Mouse (Mus musculus): ENCODE results near the gene Tmem198.

Gene Tmem198

DNA sequence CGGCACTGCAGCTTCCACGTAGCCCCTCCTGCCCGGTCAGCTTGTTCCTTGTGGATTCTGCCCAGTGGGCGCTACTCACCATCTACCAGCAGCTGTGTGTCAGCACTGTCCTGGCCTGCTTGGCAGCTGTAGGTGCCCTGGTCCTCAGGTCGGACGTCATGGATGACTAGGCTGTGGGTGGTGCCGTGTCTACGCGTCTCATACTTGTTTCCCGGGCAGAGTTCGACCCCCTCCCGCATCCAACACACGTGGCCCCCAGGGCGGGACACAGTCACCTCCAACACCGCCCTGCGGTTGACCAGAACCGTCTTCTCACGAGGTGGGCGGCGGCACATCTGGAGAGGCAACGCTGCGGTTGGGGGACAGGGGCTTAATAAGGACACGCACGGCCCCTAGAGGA, 7.2 kb downstream of the Tmem198 start:
- CTCF ChIA-PET: interaction anchor here (0.6 kb wide), 1 partner anchor 35 kb away, joined by 3 read pairs; no protein-coding TSS in a partner anchor

DNA sequence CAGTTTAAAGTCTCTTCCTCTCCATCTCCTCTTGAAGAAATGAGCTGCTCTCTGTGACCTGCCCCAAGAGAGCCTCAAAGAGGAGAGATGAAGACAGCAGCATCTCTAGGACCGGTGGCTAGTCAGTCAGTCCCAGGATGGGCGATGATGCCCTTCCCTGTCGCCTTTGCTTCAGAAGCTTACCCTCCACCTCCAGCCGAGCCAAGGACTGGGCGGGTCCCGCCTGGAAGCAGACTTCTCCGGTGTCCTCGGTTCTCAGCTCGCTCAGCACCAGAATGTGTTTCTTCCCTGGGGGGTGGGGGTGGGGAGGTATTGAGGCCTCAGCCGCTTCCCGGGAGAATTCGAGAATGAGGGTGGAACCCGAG, 7.7 kb downstream of the Tmem198 start:
- CTCF ChIA-PET: interaction anchor here (0.6 kb wide), 1 partner anchor 35 kb away, joined by 3 read pairs; no protein-coding TSS in a partner anchor

DNA sequence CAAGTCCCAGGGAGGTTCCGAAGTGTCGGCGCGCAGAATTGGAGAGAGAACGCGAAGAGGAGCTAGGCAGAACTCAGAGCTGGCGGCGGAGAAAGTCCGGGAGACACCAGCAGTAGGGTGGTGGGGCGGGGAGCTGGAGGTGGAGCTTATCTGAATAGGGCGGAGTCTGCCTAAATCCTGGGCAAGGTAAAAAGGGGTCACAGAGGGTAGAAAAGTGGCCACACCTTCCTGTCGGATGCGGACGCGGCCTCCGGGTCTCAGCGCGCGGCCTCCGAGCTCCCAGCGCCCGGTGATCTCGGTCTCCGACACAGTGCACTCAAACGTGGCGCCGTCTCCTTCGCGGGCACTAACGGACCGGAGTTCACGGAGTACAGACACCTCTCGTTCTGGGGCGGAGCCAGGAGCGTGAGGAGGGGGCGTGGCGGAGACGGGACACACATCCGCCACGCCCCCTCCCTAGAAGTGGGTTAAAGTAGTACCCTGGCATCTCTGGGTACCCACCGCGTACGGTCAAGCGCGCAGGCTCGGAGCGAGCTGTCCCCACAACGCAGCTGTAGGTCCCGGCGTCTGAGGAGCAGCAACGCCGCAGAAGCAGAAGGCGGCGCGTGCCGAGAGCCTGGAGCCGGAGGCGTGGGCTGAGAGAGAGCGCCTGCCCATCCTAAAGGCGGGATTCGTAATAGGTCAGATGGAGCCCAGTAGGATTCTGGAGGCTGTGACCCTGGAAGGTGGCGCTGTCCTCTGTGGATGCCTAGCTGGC, 8.3 kb downstream of the Tmem198 start:
- CTCF ChIA-PET: interaction anchor here (0.6 kb wide), 1 partner anchor 34 kb away, joined by 3 read pairs; no protein-coding TSS in a partner anchor

DNA sequence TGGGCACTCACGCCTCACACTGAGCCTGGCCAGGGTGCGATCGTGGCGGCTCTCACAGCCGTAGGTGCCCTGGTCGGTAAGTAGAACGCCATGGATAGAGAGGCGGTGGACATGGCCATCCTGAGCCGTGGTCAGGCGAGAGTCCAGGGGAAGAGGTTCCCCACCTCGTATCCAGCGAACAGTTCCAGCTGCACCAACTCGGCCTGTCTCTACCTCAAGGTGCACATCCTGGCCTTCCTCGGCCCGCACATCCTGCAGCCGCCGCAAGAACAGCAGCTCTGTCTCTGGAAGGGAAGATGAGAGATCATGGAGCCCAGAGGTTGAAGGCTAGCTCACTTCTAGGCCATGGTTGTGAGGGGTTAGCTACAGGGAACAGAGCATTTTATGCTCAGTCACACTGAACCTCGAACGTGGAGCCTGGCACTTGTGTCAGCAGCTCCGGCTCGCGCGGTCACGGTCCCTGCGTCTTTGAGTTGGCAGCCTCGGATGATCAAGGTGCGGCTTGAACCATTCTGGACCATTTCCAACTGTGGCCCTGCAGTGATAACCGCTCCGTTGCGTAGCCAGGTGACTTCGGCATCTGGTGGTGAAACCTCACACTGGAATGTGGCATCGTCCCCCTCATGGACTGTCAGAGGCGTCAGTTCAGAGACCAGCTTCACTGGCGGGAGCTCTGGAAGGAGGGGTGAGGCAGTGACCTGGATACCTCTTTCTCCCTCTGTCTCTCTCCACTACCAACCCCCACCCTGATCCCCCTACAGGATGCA, 11.6 kb downstream of the Tmem198 start:
- CTCF ChIA-PET: interaction anchor here (0.8 kb wide), 1 partner anchor 13 kb away, joined by 3 read pairs; no protein-coding TSS in a partner anchor

DNA sequence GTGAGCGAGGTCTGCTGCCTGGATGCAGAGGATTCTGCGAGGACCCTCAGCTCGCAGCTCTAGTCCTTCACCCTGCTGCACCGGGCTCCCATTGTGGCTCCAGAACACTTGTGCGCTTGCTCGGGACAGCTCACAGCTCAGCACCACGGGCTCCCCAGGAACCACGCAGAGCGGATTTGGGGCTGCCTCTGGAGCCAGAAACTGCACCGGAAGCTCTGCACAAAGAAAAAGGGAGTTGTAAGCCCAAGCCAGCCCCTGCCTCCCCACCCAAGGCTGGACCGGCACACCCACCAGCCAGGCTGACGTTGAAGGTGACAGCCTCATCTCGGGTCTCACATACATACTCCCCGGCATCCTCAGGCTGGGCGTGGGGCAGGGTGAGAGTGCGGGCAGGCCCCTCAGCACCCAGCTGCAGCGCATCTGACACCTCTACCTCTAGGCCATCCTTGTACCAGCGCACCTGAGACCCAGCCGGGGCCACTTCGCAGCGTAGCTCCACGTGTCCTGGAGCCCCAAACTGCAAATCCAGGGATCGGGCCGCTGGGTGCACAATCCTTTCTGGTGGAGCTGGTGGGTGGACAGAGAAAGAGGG, 13.3 kb downstream of the Tmem198 start:
- CTCF ChIA-PET: no interaction called here

DNA sequence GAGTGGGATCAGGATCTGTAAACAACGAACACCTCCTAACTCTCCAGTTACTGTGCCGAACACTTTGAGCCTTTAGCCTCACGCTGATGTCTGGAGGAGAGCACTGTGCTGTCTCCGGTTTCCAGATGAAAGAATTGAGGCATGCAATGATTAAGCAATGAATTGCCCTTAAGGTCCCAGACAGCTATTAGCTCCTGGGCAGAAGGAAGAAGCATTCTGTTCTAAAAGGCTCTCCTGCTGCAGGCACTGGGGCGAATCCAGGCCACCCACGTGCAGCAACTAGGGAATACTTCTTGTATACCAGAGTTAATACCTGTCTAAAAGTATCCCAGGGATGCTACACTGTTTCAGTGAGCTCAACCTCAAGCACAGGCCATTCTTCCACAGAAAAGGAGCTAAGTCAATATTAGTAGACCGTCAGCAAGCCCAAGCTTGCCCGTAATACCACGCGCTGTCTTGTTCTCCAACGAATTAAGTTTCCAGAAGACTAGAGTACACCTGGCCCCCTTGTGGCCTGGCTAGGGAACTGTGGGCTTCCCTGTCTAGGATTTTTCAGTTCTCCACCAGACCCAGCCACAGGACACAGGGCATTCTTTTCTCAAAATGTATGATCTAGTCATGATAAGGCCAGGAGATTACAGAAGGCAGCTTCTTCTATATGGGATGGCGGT, 15.7 kb downstream of the Tmem198 start:
- CTCF ChIA-PET: no interaction called here

DNA sequence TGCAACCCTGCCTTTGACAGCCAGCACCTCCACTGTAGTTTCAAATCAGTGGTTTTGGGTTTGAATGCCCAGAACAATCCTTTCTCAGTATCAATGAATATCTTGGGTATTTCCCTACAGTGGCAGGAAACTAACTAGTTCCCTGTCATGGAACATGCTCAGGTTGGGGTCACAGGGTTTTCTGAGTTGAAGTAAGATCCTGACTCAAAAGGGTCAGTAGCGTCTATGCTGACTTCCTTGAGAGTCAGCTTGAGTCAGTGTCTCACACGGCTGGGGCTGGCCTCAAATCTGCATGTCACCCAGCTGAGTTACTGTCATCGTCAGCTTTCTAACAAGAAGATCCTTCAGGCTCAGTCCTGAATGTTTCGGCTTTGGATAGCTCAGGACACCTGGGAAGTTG, 19.6 kb downstream of the Tmem198 start:
- CTCF ChIA-PET: no interaction called here

DNA sequence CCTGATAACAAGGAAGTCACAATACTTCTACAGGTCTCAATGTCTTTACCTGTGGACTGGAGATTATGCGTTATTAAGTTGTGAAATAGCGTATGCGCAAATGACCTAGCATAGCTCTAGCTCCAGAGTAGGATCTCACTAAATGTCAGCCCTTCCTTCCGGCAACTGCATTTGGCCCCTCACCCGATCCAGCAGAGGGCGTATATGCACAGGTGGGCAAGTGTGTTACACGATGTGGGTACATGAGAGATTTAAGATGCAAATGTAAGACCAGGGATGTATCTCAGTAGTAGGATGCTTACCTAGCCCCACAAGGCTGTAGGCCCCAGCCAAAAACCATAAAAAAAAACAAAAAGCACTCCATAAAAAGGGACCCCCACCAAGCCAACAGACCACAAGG, 20.1 kb downstream of the Tmem198 start:
- CTCF ChIA-PET: no interaction called here

DNA sequence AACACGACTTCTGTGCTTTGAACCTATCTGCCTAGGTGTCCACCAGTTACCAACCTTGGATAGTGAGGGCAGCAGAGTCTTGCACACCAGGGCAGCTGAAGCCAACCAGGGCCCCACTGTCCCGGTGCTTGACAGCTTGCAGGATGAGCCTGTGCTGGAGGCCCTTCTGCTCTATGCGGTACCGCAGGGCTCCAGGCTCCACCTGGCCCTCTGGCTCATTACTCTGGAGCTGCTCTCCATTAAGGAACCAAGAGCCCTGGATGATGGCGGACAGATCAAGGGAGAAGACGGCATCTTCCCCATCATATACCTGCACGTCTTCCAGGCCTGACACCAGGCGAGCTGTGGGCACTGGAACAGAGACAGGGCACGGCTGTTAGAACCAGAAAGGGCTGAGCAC, 22.6 kb downstream of the Tmem198 start:
- CTCF ChIA-PET: no interaction called here

GRCm38 (mm10) chr1:75502945-75503650, 23.8 kb downstream of the Tmem198 start:
- CTCF ChIA-PET: no interaction called here

DNA sequence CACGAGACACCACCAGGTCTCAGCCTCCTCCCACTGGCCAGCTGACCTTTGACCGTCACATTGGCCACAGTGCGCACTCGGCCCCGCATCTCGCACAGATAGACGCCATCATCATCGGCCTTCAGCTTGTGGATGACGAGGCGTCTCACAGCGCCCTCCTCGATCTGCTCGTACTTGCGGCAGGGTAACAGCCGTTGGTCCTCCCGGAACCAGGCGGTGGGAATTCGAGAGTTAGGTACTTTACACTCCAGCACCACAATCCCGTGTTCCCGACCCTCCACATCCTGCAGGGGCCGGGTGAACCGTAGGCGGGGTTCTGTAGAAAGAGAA, 24.3 kb downstream of the Tmem198 start:
- CTCF ChIA-PET: no interaction called here

GRCm38 (mm10) chr1:75504256-75505045, 25.1 kb downstream of the Tmem198 start:
- CTCF ChIA-PET: no interaction called here

- CTCF ChIA-PET: no interaction called here
Observed at GRCm38 (mm10) chr1:75505159-75505955, 26.0 kb downstream of the Tmem198 start.

DNA sequence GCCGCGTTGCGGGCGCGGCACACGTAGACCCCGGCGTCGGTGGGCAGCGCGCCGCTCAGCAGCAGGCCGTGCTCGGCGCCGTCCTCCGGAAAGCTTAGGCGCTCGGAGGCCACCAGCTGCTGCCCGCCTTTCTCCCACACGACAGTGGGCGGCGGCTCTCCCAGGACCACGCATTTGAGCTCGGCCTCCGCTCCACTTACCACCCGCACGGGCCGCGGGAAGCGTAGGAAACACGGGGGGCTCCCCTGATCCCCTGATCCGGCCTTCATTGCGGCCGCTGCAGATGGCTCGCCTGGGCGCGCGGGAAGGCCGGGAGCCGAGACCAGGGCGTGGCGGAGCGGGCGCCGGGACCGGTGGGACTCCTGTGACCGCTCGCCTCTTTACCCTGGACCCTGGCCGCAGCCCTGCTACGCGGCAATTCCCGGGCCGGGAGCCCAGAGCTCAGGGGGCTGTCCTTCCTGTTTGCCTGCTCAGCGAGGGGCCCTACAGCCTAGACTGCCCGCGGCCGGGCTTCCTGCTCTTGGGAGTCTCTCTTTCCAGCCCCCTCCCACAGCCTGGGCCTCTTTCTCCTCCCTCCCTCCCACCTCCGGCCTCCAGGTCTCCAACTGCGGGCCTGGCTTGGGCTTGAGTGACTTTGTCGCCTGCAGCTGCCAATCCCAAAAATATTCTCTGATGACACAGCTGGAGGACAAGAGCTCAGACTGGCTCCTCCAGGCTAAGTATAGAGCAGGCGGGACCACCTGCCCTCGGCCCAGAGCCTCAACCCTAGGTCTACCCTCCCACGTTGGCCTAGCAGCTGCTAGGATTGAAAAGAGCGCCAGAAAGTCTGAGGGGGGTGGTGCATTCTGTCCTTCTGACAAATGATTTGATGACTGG, 26.9 kb downstream of the Tmem198 start, which contains the start of gene Obsl1:
TSS of gene Obsl1 (minus strand) at position 497 of the 876 bp plus-strand sequence.
- CTCF ChIA-PET: no interaction called here

GRCm38 (mm10) chr1:75507006-75507405, 27.7 kb downstream of the Tmem198 start, which contains the start of gene Inha:
Gene Inha (plus strand): TSS chr1:75507077.
- CTCF ChIA-PET: no interaction called here

DNA sequence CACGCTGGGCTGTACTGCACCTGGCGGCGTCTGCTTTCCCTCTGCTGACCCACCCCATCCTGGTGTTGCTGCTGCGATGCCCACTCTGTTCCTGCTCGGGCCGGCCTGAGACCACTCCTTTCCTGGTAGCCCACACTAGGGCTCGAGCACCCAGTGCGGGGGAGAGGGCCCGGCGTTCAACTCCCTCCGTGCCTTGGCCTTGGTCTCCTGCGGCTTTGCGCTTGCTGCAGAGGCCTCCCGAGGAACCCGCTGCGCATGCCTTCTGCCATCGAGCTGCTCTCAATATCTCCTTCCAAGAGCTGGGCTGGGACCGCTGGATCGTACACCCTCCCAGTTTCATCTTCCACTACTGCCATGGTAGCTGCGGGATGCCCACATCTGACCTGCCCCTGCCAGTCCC, 30.3 kb downstream of the Tmem198 start:
- CTCF ChIA-PET: no interaction called here

- CTCF ChIA-PET: interaction anchor here (0.7 kb wide), 1 partner anchor 49 kb away, joined by 9 read pairs; no protein-coding TSS in a partner anchor
Observed at GRCm38 (mm10) chr1:75510154-75510553, 30.8 kb downstream of the Tmem198 start.

DNA sequence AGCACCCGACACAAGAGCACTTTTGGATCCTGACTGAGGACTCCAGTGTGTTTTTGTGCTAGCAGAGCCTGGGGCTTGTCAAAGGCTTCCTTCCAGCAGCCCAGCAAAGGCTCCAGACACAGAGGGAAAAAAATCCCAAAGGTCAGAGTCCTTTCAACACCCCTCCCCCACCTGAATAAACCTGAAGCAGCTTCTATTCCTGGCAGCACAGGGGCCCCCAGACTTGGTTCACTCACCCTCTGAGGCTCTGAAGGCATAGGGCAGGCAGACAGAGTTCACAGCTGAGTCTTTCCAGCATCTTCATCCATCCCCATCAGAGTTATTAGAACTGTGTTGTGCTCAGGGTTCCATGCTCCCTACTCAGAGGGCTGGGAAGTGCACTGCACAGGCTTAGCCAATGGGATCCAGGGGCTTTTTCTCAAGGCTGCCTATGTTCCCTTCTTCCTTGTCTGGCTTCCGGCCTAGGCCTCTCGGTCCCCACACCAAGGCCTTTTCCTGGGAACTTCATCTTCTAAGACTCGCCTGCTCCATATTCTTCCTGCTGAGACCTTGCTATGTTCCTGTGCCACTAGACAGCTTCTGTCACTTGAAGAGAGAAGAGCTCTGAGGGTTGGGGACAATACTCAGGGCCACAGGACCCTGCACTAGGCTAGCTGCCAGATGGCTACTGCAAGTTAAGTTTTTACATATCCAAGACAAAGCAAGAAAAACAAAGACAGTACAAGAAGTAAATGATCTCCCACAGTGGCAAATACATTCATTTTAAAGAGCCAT, 32.3 kb downstream of the Tmem198 start:
- CTCF ChIA-PET: no interaction called here
